Mouse (Mus musculus) ZHBTc4 (cell line): ENCODE data around the gene Olfr763.
"Not testable (repeated sequence)": the region's sequence is repeated elsewhere in the genome, so short reads cannot be mapped to it uniquely, and the experiment has no call there.

Experiments
- DNase-seq: peaks from one replicate; pipeline ENCODE4 v3.0.0-alpha.2; 2011; ENCODE audit warnings: low read depth, low spot score

Gene Olfr763

DNA sequence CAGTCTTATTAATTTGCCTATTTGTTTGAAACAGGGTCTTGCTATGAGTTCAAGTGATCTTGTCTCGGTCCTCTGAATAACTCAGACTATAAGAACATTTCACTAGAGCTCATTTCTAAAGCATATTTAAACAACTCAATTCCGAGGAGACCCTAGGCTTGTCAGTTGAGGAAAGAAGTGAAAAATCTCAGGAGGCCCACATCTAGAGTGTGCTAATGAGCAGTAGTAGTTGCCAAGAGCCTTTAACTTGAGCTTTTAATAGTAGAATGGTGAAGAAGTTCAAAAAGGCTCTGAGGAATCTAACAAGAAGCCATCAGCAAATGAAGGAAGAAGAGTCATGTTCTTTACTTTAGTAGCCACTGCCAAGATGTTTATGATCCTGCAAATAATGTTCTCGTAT, 29.2 kb downstream of the Olfr763 start, which contains the start of gene Olfr764-ps1:
Gene Olfr764-ps1 (minus strand): TSS at position 101 of the 400 bp plus-strand sequence.
- DNase-seq: no peak

DNA sequence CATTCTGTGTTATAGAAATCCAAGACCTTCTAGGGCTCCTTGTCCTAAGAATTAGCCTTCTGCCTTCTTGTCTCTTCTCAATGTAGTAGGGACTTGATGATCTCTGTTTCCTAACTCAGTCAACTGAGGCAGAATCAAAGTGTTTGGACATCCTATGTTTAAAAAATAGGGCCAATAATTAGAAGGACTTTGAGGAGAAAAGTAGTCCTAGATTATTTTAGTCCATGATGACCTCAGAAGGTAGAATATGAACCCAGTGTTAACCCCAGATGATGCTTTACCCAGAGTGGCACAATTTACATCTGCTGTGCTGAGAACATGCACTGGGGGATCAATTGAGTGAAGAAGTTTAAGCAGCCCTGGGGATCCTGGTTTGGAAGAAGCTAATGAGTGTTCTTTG, 39.3 kb downstream of the Olfr763 start, which contains the start of gene Olfr765:
Gene Olfr765 (minus strand): TSS at position 101 of the 400 bp plus-strand sequence.
- not testable (repeated sequence) for DNase-seq
